15 mouse cellular contexts compared by ENCODE assay signal in the genomic region with DNA sequence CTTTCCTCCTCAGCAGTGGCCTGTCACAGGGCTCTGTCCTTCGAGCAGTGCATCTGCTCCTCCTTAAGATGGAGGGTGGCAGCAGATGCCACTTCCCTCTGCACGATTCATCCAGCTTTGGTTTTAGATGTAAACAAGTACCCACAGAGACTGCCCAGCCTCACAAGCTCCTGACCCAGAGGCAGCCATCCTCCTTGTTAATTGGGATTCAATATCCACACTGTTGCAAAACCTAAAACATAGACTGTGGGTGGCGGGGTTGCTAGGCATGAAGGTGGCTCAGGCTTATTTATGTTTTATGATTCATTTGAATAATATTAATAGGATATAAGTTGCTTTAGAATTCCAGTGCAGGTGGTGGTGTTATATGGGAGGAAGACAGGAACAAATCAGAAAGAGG. TPM values are rescaled to one million over a fixed set of nuclear protein-coding genes. Genes with fewer than 3 reads are reported as not detected.
A peak's percentile ranks its signal among the peaks of the same experiment; 100 is the strongest.
DNase-seq lines count a peak whose midpoint lies in the region.
"Had no signal": no experiment of that assay in that cellular context is flagged by ENCODE, and none has a peak within 500 bp of the region (broad histone marks: within the 10 kb centered on the region; RNA-seq: fewer than 3 reads in every experiment).

No protein-coding gene starts in this region.

- DNase-seq in heart, adult 11 months: peak; percentile 78
- no peak for DNase-seq in heart, adult 18-20 months
- DNase-seq in layer of hippocampus, adult 9-11 months: peak; percentile 36
- DNase-seq in layer of hippocampus, postnatal 36 days: no peak
- DNase-seq in brain, adult 2 months (ENCODE audit: low read depth, low spot score): peak; percentile 50
- DNase-seq in kidney, postnatal 14 days: no peak
- DNase-seq: adrenal gland, adult 2 months; adrenal gland, postnatal 10 days; adrenal gland, postnatal 25 days; cerebellum, adult 11-12 months; cerebellum, adult 8-10 months; cerebellum, adult 9-11 months; cerebellum, postnatal 25 days; forebrain, postnatal 0 days had no signal

RNA-seq across cellular contexts. Expression of a gene that starts 35.0 kb away (rescaled TPM):
- under 1 TPM; 0.44 to 0.50 TPM for total RNA-seq in heart, adult 18-20 months (2021)
- total RNA-seq in layer of hippocampus, postnatal 36 days (2021): 100 to 1,000 TPM; 295 to 348 TPM
- total RNA-seq: MEL had no signal

RNA-seq across cellular contexts. Expression of a gene that starts 59.4 kb away (rescaled TPM):
- total RNA-seq in heart, adult 18-20 months (2021): 10 to 100 TPM; 36.7 to 57.1 TPM
- total RNA-seq in layer of hippocampus, postnatal 36 days (2021): 10 to 100 TPM in 1 of 2 experiments, 1 to 10 TPM in 1; 9.7 to 11.4 TPM

Comparison
In these comparisons a context has a peak if more than half of its experiments do, and no peak if none do; other contexts are left out.
1. DNase-seq: peak in heart, adult 11 months (single experiment), layer of hippocampus, adult 9-11 months (single experiment) and brain, adult 2 months (single experiment); none in heart, adult 18-20 months (0 of 2), layer of hippocampus, postnatal 36 days (0 of 2) and kidney, postnatal 14 days (single experiment).
2. RNA of a gene that starts 35.0 kb away (total RNA-seq): 295 to 348 TPM in layer of hippocampus, postnatal 36 days; 0.44 to 0.50 TPM in heart, adult 18-20 months; every median in the first group is over 100 times any median in the second.